Mouse (Mus musculus) forebrain, embryonic 11.5 days (tissue): Measurements from ENCODE around the gene Stx6. TPM values are rescaled to one million over a fixed set of nuclear protein-coding genes. Genes with fewer than 3 reads are reported as not detected.
A peak's percentile ranks its signal among the peaks of the same experiment; 100 is the strongest.

ENCODE experiments used
- ATAC-seq: fragments of 200-750 bp; cut with Nextera tagmentation; replicated peaks from 2 replicates; pipeline ENCODE4 v1.8.0; 2017; ENCODE audit warnings: moderate TSS enrichment; ENCODE audit not compliant: low FRiP score
- DNase-seq: peaks from one replicate; pipeline ENCODE4 v3.0.0-alpha.2; 2017; ENCODE audit warnings: low spot score
- H3K27ac ChIP-seq: fragments of 300-500 bp; sonication (generic); 2 replicates; pipeline ENCODE4 v1.5.1; 2014; ENCODE audit warnings: low read depth, low read length
- H3K27me3 ChIP-seq: fragments of 300-500 bp; sonication (generic); 2 replicates; pipeline ENCODE4 v1.6.1; 2014; ENCODE audit warnings: mild to moderate bottlenecking, low read length, mixed read lengths; ENCODE audit not compliant: control insufficient read depth, insufficient read depth
- H3K36me3 ChIP-seq: fragments of 300-500 bp; sonication (generic); 2 replicates; pipeline ENCODE4 v1.6.1; 2014; ENCODE audit warnings: mild to moderate bottlenecking, low read length, moderate library complexity, mixed read lengths; ENCODE audit not compliant: control insufficient read depth, insufficient read depth
- H3K4me1 ChIP-seq: fragments of 300-500 bp; sonication (generic); replicated peaks from 2 replicates; pipeline ENCODE4 v1.6.1; 2014; ENCODE audit warnings: low read length, mixed read lengths; ENCODE audit not compliant: control insufficient read depth, insufficient read depth
- H3K4me2 ChIP-seq: fragments of 300-500 bp; sonication (generic); 2 replicates; pipeline ENCODE4 v1.6.1; 2014; ENCODE audit warnings: low read depth, mild to moderate bottlenecking, low read length, moderate library complexity, mixed read lengths; ENCODE audit not compliant: severe bottlenecking
- H3K4me3 ChIP-seq: fragments of 300-500 bp; sonication (generic); 2 replicates; pipeline ENCODE4 v1.5.1; 2014; ENCODE audit warnings: low read depth, low read length
- H3K9ac ChIP-seq: fragments of 300-500 bp; sonication (generic); 2 replicates; pipeline ENCODE4 v1.6.1; 2014; ENCODE audit warnings: low read length
- H3K9me3 ChIP-seq: fragments of 300-500 bp; sonication (generic); 2 replicates; pipeline ENCODE4 v1.6.1; 2016; ENCODE audit warnings: low read length, mixed read lengths; ENCODE audit not compliant: control insufficient read depth
- WGBS: fragments of 180-500 bp; shearing (Covaris S2); extraction: QIAGEN DNeasy Blood & Tissue Kit; methylation state at CpG from one replicate; pipeline ENCODE4 v1.1.7; 2014; 5-methylcytosine and 5-hydroxymethylcytosine counted together
- polyA plus RNA-seq: library from polyadenylated mRNA; unstranded; fragments of >200 nt; fragmentation: Nextera tagmentation; extraction: Ambion mirVana; gene quantifications from 2 replicates; pipeline ENCODE4 v1.2.1, GENCODE M21; 2014

The Stx6 gene
- polyA plus RNA-seq, 1 experiment from 2014 or later = 102 TPM

- WGBS = 56% methylated on average over 5 of the region's 5 CpGs
- ATAC-seq = no peak
- no peak overlapping the region for H3K4me3 ChIP-seq
- H3K4me1 ChIP-seq = peaks cover 5% of the 10 kb centered on the region; the same call in 1 of the 2 replicates
- H3K27ac ChIP-seq = no peak overlapping the region
- DNase-seq = no peak
- no peak overlapping the region for H3K4me2 ChIP-seq
- H3K36me3 ChIP-seq = no peaks in the 10 kb centered on the region
- H3K9me3 ChIP-seq = no peaks in the 10 kb centered on the region
- peaks cover 9% of the 10 kb centered on the region; the same call in 1 of the 2 replicates for H3K27me3 ChIP-seq
- H3K9ac ChIP-seq = no peak overlapping the region
These were observed 88.9 kb downstream of the Stx6 start for GRCm38 (mm10) chr1:155247441-155247840.

GRCm38 (mm10) chr1:155248041-155248440 lies 89.5 kb downstream of the Stx6 start:
- Histone ChIP-seq H3K9me3 (no peaks in the 10 kb centered on the region), H3K9ac (no peak overlapping the region), H3K4me3 (no peak overlapping the region), H3K27ac (no peak overlapping the region), H3K27me3 (peaks cover 9% of the 10 kb centered on the region; the same call in 1 of the 2 replicates), H3K36me3 (no peaks in the 10 kb centered on the region), H3K4me2 (no peak overlapping the region), H3K4me1 (peaks cover 5% of the 10 kb centered on the region; the same call in 1 of the 2 replicates)
- DNase-seq = peak; percentile 42
- WGBS = 82% methylated on average over 5 of the region's 5 CpGs
- no peak for ATAC-seq

- Histone ChIP-seq H3K9ac (no peak overlapping the region), H3K4me3 (no peak overlapping the region), H3K27me3 (peaks cover 3% of the 10 kb centered on the region; the same call in 1 of the 2 replicates), H3K9me3 (no peaks in the 10 kb centered on the region), H3K27ac (no peak overlapping the region), H3K4me2 (no peak overlapping the region), H3K4me1 (no peaks in the 10 kb centered on the region), H3K36me3 (no peaks in the 10 kb centered on the region)
- no peak for ATAC-seq
- 39% methylated on average over 5 of the region's 5 CpGs for WGBS
- no peak for DNase-seq
These were observed 91.4 kb downstream of the Stx6 start for GRCm38 (mm10) chr1:155249896-155250295.

DNA sequence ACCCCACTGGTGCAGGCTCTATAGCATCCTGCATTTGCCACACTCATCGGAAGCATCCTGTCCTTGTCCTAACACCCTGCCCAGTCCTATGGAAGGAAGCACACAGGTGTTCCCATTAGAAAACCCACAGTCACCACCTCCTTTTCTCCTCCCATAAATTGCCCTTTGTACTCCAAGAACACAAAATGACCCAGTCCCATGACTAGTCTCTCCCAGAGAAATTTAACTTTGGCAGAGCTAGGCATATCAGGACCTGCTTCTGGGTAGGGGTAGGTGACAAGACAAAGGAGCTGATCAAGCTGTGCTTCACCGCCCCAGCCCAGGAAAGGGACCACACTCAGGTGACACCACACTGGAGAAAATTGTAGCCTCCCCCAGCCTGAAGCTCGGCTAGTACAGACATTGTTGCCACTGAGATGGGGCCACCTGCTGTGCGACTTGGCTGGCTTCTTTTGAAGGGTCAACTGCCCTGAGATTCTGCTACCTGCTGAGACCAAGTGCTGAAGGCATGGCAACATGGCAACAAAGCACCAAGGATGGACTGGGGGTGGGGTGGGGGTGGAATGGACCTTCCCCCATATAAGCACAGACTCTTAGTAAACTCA lies 92.1 kb downstream of the Stx6 start:
- 37% methylated on average over 4 of the region's 4 CpGs for WGBS
- no peak overlapping the region for H3K27ac ChIP-seq
- no peak overlapping the region for H3K9ac ChIP-seq
- DNase-seq = peak; percentile 46
- no peaks in the 10 kb centered on the region for H3K9me3 ChIP-seq
- H3K27me3 ChIP-seq = no peaks in the 10 kb centered on the region; the same call in 1 of the 2 replicates
- H3K36me3 ChIP-seq = no peaks in the 10 kb centered on the region
- H3K4me3 ChIP-seq = no peak overlapping the region
- ATAC-seq = no peak
- H3K4me2 ChIP-seq = no peak overlapping the region
- H3K4me1 ChIP-seq = no peaks in the 10 kb centered on the region

GRCm38 (mm10) chr1:155251596-155251995 lies 93.1 kb downstream of the Stx6 start:
- Histone ChIP-seq H3K27ac (no peak overlapping the region), H3K4me1 (no peaks in the 10 kb centered on the region), H3K27me3 (no peaks in the 10 kb centered on the region; the same call in 1 of the 2 replicates), H3K9ac (no peak overlapping the region), H3K4me2 (no peak overlapping the region), H3K36me3 (no peaks in the 10 kb centered on the region), H3K4me3 (no peak overlapping the region), H3K9me3 (no peaks in the 10 kb centered on the region)
- WGBS = 76% methylated on average over 5 of the region's 5 CpGs
- ATAC-seq (no peak), DNase-seq (peak; percentile 46)

GRCm38 (mm10) chr1:155252631-155253121 lies 94.2 kb downstream of the Stx6 start:
- ATAC-seq = no peak
- DNase-seq = peak; percentile 42
- H3K4me2 ChIP-seq = no peak overlapping the region
- no peaks in the 10 kb centered on the region for H3K27me3 ChIP-seq
- no peak overlapping the region for H3K27ac ChIP-seq
- 60% methylated on average over 6 of the region's 6 CpGs for WGBS
- H3K36me3 ChIP-seq = no peaks in the 10 kb centered on the region
- no peaks in the 10 kb centered on the region for H3K9me3 ChIP-seq
- no peak overlapping the region for H3K9ac ChIP-seq
- H3K4me1 ChIP-seq = no peaks in the 10 kb centered on the region
- no peak overlapping the region for H3K4me3 ChIP-seq

DNA sequence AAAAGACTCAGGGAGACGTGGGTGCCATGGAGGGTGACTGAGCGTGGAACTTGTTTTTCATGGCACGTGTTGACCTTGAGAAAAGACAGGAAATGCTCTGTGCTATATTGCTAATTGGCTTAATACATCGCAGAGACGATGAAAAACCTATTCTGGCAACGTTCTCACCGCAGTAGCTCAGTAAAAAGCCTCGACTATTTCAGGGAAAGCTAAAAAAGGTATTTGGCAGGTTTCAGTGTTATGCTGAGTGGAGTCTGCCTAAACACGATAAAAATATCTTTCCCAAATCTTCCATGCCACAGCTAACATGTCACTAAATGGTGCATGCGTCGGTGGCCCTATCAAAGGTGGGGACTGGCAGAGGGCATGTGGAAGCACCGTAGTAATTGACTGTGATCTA lies 94.6 kb downstream of the Stx6 start:
- Histone ChIP-seq H3K9me3 (no peaks in the 10 kb centered on the region), H3K4me1 (no peaks in the 10 kb centered on the region), H3K27me3 (no peaks in the 10 kb centered on the region), H3K27ac (no peak overlapping the region), H3K36me3 (no peaks in the 10 kb centered on the region), H3K9ac (no peak overlapping the region), H3K4me2 (no peak overlapping the region), H3K4me3 (no peak overlapping the region)
- no peak for ATAC-seq
- 80% methylated on average over 12 of the region's 12 CpGs for WGBS
- peak; percentile 40 for DNase-seq

GRCm38 (mm10) chr1:155254309-155254708 lies 95.8 kb downstream of the Stx6 start:
- Histone ChIP-seq H3K9ac (no peak overlapping the region), H3K9me3 (no peaks in the 10 kb centered on the region), H3K4me2 (no peak overlapping the region), H3K36me3 (no peaks in the 10 kb centered on the region), H3K4me3 (no peak overlapping the region), H3K27me3 (no peaks in the 10 kb centered on the region), H3K27ac (no peak overlapping the region), H3K4me1 (no peaks in the 10 kb centered on the region)
- ATAC-seq (no peak), DNase-seq (no peak)
- 87% methylated on average over 8 of the region's 8 CpGs for WGBS
